Mouse (Mus musculus) kidney, postnatal 25 days (tissue): ENCODE data around the gene Nynrin.
A peak's percentile ranks its signal among the peaks of the same experiment; 100 is the strongest.

ENCODE experiments used
- DNase-seq, 2 experiments: peaks; one replicate each; pipeline ENCODE4 v3.0.0; 2021; ENCODE audit warnings: mixed read lengths in 2 of 2

The Nynrin gene

DNA sequence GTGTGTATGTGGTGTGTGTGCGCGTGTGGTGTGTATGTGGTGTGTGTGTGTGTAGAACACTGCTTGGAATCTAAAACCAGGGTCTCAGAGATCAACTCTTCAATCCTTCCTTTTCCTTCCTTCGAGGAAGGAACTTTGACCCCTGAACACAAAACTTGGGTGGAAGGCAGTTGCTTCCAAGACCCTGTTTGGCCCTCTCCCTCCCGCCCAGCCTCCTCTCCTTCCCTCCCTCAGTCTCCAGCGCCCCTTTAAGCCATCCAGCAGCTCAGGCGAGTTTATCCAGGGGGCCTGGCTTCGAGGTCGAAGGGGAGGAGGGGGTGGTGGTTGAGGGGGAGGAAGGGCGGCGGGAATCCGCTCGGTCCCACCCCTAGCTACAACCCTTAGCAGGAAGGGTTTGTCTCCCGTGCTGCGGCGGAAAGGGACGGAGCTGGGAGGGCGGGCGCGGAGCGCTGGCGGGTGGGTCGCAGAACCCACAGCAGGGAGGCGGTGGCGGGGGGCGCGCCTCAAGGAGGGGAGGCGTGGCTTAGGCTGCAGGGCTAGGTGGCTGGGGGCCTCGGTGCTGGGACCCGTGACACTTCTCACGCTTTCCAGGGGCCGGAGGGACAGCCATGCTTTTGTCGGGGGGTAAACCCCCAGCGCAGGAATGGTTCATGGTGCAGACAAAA lies at the start of gene Nynrin:
Gene Nynrin (plus strand): TSS at position 390 of the 665 bp plus-strand sequence.
- DNase-seq: peak; percentile 72 to 87

GRCm38 (mm10) chr14:55814885-55815284 lies 38.9 kb upstream of the Nynrin start:
- DNase-seq: peak; percentile 93 to 95

GRCm38 (mm10) chr14:55815310-55815751 lies 38.5 kb upstream of the Nynrin start:
- peak; percentile 78 to 84 for DNase-seq

- peak; percentile 0 to 23 for DNase-seq
Observed at GRCm38 (mm10) chr14:55819845-55820405, 33.9 kb upstream of the Nynrin start.

- peak; percentile 0 to 20 for DNase-seq
Observed at GRCm38 (mm10) chr14:55820576-55820975, 33.2 kb upstream of the Nynrin start.

DNA sequence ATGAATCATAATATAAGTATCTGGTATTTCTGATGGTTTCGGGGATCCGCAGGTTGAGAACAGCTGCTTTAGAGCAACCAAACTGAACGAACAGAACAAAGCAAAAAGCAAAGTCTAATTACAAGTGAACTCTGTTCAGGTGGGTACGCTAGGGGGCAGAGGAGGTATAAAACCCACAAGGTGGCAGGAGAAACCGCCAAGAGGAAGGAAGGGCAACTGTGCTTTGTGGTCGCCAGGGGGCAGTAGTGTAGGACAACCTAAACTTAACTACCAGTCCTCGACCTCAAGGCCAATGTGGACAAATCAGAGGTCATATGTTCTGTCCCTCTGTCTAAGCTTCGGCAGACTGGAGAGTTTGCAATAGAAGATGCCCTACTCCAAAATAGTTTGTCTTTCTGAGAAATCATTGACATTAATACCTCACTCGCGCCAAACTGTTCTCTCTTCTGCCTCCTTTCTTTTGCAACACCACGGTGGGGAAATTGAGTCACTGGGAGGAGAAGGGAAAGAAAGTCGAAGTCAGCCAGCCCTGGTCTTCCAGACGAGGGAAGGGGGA lies 31.3 kb upstream of the Nynrin start:
- DNase-seq: peak; percentile 87 to 89

DNA sequence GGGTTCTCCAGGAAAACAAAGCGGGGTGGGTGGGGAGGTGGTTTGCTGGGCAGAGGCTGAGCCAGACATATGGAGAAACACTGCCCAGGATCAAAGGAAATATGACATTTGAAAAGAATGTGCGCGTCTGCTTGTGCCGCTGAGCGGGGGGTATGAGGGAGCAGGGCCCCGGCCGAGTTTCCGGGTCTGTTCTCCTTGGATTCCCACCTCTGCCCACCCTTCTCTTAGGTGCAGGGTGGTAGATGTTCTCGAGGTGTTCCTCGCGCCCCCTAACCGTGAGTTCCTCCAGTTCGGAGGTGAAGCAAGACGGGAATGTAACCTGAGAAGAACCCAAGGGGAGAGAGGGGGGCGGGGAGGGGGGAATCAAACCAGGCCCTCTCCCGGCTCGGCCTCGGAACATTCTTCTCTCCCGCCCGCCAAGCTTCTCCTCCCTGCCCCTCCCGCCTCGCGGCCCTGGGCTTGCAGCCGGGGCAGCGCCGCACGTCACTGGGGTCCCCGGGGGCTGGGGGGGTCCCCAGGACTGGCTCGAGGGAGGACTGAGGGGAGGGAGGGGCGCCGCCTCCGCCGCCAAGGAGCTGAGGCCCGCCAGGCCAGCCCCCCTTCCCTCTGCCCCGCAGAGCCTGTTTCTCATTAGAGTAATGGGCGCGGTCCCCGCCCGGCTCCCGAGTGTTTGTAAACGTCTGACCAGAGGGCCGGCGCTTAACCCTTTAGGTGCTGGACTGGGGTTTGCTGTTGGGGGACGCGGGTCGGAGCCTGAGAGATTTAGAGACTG lies 30.6 kb upstream of the Nynrin start, which contains the start of gene Nfatc4:
Gene Nfatc4 (plus strand): TSS at position 154 of the 772 bp plus-strand sequence.
- DNase-seq: peak; percentile 83 to 90

GRCm38 (mm10) chr14:55824001-55824480 lies 29.8 kb upstream of the Nynrin start:
- DNase-seq: peak; percentile 60 to 64

- DNase-seq: peak; percentile 52 to 54
Observed at GRCm38 (mm10) chr14:55824481-55825215, 29.2 kb upstream of the Nynrin start.

DNA sequence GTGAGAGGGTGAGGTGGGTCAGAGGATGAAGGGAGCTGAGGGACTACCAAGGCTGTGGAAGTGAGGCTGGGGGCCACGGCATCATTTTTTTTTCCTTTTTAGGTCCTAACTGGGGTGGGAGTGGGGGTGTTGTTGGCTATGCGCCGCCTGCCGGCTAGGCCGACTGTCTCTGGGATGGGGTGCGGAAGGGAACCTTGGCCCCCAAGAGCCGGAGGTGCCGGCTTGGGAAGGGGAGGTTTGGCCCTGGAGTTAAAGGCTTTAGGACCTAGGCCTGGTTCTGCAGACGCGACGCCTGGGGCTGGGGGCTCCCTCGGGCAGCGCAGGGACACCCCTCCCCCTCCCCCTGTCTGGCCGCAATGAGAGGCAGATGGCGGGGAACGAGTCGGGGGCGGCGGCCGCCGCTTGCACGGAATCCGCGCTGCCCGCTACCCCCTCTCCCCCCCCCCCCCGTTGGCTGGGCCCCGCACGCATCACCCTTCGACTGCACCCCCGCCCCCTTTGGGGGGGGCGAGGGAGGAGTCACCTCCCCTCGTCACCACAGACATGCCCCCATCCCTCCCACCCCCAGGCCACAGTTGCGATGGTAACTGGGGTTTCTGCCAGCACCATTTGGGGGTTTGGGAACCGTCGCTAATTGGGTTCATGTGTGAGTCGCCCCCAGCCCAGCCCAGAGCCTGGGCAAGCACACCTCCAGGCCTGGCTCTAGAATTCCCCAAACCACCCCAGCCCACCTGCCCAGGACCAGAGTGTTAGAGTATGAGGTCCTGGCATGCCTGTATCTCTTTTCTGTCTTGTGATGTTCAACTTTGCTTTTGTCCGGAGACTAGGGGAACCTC lies 28.4 kb upstream of the Nynrin start:
- peak in 1 of 2 experiments; percentile 6 for DNase-seq

DNA sequence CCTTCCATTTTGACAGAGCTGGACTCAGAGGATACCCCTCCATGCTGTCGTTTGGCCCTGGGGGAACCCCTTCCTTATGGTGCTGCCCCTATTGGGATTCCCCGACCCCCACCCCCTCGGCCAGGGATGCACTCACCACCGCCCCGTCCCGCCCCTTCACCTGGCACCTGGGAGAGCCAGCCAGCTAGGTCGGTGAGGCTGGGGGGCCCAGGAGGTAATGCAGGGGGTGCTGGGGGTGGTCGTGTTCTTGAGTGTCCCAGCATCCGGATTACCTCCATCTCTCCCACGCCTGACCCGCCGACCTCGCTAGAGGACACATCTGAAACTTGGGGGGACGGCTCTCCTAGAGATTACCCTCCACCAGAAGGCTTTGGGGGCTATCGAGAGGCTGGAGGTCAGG lies 27.7 kb upstream of the Nynrin start:
- peak in 1 of 2 experiments; percentile 2 for DNase-seq

DNA sequence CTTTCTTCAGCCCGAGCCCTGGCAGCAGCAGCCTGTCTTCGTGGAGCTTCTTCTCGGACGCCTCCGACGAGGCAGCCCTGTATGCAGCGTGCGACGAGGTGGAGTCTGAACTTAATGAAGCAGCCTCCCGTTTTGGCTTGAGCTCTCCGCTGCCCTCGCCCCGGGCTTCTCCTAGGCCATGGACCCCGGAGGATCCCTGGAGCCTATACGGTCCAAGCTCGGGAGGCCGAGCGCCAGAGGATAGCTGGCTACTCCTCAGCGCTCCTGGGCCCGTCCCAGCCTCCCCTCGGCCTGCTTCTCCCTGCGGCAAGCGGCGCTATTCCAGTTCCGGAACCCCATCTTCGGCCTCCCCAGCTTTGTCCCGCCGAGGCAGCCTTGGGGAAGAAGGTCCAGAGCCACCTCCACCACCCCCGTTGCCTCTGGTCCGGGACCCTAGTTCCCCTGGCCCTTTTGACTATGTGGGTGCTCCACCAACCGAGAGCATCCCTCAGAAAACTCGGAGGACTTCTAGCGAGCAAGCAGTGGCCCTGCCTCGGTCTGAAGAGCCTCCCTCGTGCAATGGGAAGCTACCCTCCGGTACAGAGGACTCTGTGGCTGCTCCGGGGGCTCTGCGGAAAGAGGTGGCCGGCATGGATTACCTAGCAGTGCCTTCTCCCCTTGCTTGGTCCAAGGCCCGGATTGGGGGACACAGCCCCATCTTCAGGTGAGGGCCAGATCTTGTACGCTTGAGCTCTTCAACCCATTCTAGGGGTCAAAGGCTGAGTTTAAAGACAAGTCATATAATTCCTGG lies 27.1 kb upstream of the Nynrin start:
- peak in 1 of 2 experiments; percentile 0 for DNase-seq

GRCm38 (mm10) chr14:55828716-55829263 lies 25.0 kb upstream of the Nynrin start:
- peak; percentile 44 to 61 for DNase-seq

- DNase-seq: no peak
Observed at GRCm38 (mm10) chr14:55829854-55830253, 24.0 kb upstream of the Nynrin start.

DNA sequence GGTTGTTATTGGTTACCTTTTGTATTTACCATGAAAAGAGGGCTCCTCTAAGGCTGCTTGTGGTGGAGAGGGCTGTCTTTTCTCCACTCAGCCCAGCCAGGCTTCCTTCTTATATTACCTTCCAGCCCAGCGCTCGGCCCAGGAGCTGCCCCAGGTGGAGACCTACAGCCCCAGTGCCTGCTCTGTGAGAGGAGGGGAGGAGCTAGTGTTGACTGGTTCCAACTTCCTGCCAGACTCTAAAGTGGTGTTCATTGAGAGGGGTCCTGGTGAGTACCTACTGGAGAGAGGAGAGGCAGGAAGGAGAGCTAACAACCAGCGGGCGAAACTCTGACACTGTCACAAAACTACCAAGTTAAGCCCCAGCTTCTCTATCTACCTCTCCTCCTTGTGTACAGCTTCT lies 23.5 kb upstream of the Nynrin start:
- DNase-seq: no peak

- DNase-seq: no peak
Observed at GRCm38 (mm10) chr14:55833126-55833525, 20.7 kb upstream of the Nynrin start.

GRCm38 (mm10) chr14:55834808-55835533 lies 18.8 kb upstream of the Nynrin start:
- no peak for DNase-seq

DNA sequence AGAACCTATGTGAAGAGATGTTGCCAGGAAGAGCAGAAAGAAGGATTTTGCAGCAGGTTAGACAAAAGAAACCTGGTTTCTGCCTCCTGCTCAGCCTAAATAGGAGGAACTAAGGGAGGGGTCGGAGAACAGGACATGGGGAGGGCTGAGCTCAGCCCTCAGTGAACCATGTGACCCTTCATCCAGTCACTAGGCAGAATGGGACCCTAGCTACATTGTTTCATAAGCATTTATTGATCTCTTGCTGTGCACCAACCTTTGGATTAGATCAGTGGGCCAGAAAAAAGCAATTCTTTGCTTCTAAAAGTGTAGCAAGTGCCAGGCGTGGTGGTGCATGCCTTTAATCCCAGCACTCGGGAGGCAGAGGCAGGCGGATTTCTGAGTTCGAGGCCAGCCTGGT lies 15.5 kb upstream of the Nynrin start:
- no peak for DNase-seq

GRCm38 (mm10) chr14:55838740-55839139 lies 15.1 kb upstream of the Nynrin start:
- DNase-seq: no peak
